Mouse (Mus musculus): ENCODE measurements around the gene Vmn1r137. TPM values are rescaled to one million over a fixed set of nuclear protein-coding genes. Genes with fewer than 3 reads are reported as not detected.

The Vmn1r137 gene
- not detected in 4 replicates for total RNA-seq (2023; ENCODE audit: inconsistent age)

DNA sequence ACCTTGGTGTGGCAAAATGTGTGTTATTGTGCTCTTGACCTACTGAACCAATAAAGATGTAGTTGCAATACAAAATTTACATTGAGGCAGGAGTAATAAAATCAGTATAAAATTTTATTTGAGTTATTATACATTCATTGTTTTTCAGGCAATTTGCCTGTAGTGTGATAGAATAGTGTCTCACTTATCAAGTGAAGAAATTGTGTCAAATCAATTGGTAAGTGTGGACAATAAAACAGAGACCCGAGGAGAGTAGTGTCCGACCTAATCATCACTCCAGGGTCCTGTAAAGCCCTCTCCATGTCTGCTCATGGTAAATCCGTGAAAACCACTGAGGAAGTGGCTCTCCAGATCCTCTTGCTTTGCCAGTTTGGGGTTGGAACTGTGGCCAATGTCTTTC, at the start of gene Vmn1r137:
Gene Vmn1r137, plus strand, starts transcription at position 301 of the 400 bp plus-strand sequence.

DNA sequence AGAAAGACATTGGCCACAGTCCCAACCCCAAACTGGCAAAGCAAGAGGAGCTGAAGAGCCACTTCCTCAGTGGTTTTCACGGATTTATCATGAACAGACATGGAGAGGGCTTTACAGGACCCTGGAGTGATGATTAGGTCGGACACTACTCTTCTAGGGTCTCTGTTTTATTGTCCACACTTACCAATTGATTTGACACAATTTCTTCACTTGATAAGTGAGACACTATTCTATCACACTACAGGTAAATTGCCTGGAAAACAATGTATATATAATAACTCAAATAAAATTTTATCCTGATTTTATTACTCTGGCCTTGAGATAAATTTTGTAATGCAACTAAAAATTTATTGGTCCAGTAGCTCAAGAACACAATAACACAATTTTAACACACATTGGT, 34.4 kb downstream of the Vmn1r137 start, which contains the start of gene Vmn1r138:
Gene Vmn1r138, minus strand, starts transcription at position 101 of the 400 bp plus-strand sequence.

Other genes starting within 250 kb of the Vmn1r137 start
- gene Gm4175, start 233.1 kb upstream of the Vmn1r137 start, total RNA-seq (2023; ENCODE audit: inconsistent age): not detected in 4 replicates
- not detected in 4 replicates for gene Gm4177, start 197.9 kb upstream of the Vmn1r137 start, total RNA-seq (2023; ENCODE audit: inconsistent age)
- not detected in 4 replicates for gene Vmn1r135, start 162.2 kb upstream of the Vmn1r137 start, total RNA-seq (2023; ENCODE audit: inconsistent age)
- gene Gm5725, start 150.3 kb upstream of the Vmn1r137 start, total RNA-seq (2023; ENCODE audit: inconsistent age): not detected in 4 replicates
- gene Gm5891, start 73.3 kb upstream of the Vmn1r137 start, total RNA-seq (2023; ENCODE audit: inconsistent age): not detected in 4 replicates
- not detected in 4 replicates for gene Vmn1r138, start 34.3 kb downstream of the Vmn1r137 start, total RNA-seq (2023; ENCODE audit: inconsistent age)
- not detected in 4 replicates for gene Gm6176, start 61.7 kb downstream of the Vmn1r137 start, total RNA-seq (2023; ENCODE audit: inconsistent age)
- gene Vmn1r139, start 74.5 kb downstream of the Vmn1r137 start, total RNA-seq (2023; ENCODE audit: inconsistent age): not detected in 4 replicates
- not detected in 4 replicates for gene Gm16451, start 123.7 kb downstream of the Vmn1r137 start, total RNA-seq (2023; ENCODE audit: inconsistent age)
- gene Gm10666, start 140.2 kb downstream of the Vmn1r137 start, total RNA-seq (2023; ENCODE audit: inconsistent age): not detected in 4 replicates
- not detected in 4 replicates for gene Vmn1r142, start 169.4 kb downstream of the Vmn1r137 start, total RNA-seq (2023; ENCODE audit: inconsistent age)
- not detected in 4 replicates for gene Vmn1r143, start 194.8 kb downstream of the Vmn1r137 start, total RNA-seq (2023; ENCODE audit: inconsistent age)
- not detected in 4 replicates for gene Gm8653, start 206.7 kb downstream of the Vmn1r137 start, total RNA-seq (2023; ENCODE audit: inconsistent age)
- gene Gm8453, start 234.9 kb downstream of the Vmn1r137 start, total RNA-seq (2023; ENCODE audit: inconsistent age): not detected in 4 replicates

All from B cell, adult (primary cell).